Comparison of ENCODE assay signal across 11 mouse cellular contexts in the genomic region with DNA sequence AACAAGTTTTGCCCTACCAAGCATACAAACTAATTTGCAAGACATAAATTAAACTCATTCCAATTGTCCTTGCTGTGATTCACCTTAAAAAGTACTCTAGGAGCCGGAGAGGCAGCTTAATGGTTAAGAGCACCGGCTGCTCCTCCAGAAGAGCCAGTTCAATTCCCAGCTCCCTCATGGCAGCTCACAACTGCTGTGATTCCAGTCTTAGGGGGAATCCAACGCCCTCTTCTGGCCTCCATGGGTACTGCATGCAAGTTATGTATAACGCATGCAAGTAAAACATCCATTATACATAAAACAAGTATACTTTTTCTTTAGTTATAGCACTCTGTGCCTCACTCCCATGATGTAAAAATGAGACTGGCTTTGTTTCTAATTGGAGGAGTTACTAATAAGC. TPM values are rescaled to one million over a fixed set of nuclear protein-coding genes. Genes with fewer than 3 reads are reported as not detected.
DNase-seq lines count a peak whose midpoint lies in the region; ATAC-seq and TF ChIP-seq lines count a peak whose summit lies in the region.
"Had no signal": no experiment of that assay in that cellular context is flagged by ENCODE, and none has a peak within 500 bp of the region (broad histone marks: within the 10 kb centered on the region; RNA-seq: fewer than 3 reads in every experiment).

No protein-coding gene starts in this region.

- H3K27ac ChIP-seq in liver, postnatal 0 days (ENCODE audit: low read depth) = no peak overlapping the region
- no peak overlapping the region for H3K27ac ChIP-seq in hindbrain, embryonic 13.5 days
- H3K27ac ChIP-seq: liver, embryonic 13.5 days had no signal

- H3K4me2 ChIP-seq in liver, postnatal 0 days (ENCODE audit: low read depth, low read length) = no peak overlapping the region
- no peak overlapping the region for H3K4me2 ChIP-seq in hindbrain, embryonic 13.5 days
- H3K4me2 ChIP-seq: liver, embryonic 13.5 days had no signal

- no peak for ATAC-seq in cerebellum, adult (ENCODE audit: insufficient number of reproducible peaks, low FRiP score, low TSS enrichment)
- no peak for ATAC-seq in liver, postnatal 0 days
- no peak for ATAC-seq in hindbrain, embryonic 13.5 days (ENCODE audit: low FRiP score)

- H3K27me3 ChIP-seq in liver, postnatal 0 days (ENCODE audit: insufficient read depth, low read length) = no peaks in the 10 kb centered on the region
- no peaks in the 10 kb centered on the region for H3K27me3 ChIP-seq in hindbrain, embryonic 13.5 days
- H3K27me3 ChIP-seq: liver, embryonic 13.5 days had no signal

- H3K36me3 ChIP-seq in liver, postnatal 0 days (replicated peaks; ENCODE audit: insufficient read depth, low read length) = no peaks in the 10 kb centered on the region
- no peaks in the 10 kb centered on the region for H3K36me3 ChIP-seq in hindbrain, embryonic 13.5 days
- H3K36me3 ChIP-seq: liver, embryonic 13.5 days had no signal

- no peak overlapping the region for H3K4me3 ChIP-seq in liver, postnatal 0 days (ENCODE audit: low read depth, low read length)
- no peak overlapping the region for H3K4me3 ChIP-seq in hindbrain, embryonic 13.5 days
- H3K4me3 ChIP-seq: liver, embryonic 13.5 days; myocyte had no signal

- no peak for TF ChIP-seq EP300 in liver, postnatal 0 days (IDR thresholded peaks at IDR 0.05; ENCODE audit: low read depth)

- no peaks in the 10 kb centered on the region for H3K9me3 ChIP-seq in liver, postnatal 0 days (ENCODE audit: low read length)
- no peaks in the 10 kb centered on the region for H3K9me3 ChIP-seq in hindbrain, embryonic 13.5 days
- H3K9me3 ChIP-seq: liver, embryonic 13.5 days had no signal

- H3K9ac ChIP-seq in liver, postnatal 0 days (replicated peaks) = no peak overlapping the region
- no peak overlapping the region for H3K9ac ChIP-seq in hindbrain, embryonic 13.5 days
- H3K9ac ChIP-seq: liver, embryonic 13.5 days had no signal

- DNase-seq in cerebellum, adult 9-11 months = peak; percentile 33
- DNase-seq in liver, postnatal 0 days = no peak
- DNase-seq in liver = no peak
- DNase-seq in CD8-positive naive resting alpha-beta T cell, adult 2 months (ENCODE audit: low read depth in 2 of 2, low spot score in 2 of 2) = peak; percentile 31 to 39
- peak; percentile 11 for DNase-seq in c-Kit-positive CD71-positive TER-119-positive erythroid progenitor cells, embryonic 14.5 days (ENCODE audit: low spot score)
- DNase-seq in urinary bladder, adult 18-20 months (ENCODE audit: low spot score in 2 of 2) = no peak
- DNase-seq: liver, embryonic 13.5 days; right cerebral cortex, postnatal 14 days had no signal

- no peaks in the 10 kb centered on the region for H3K4me1 ChIP-seq in liver, postnatal 0 days (ENCODE audit: insufficient read depth)
- peaks cover 26% of the 10 kb centered on the region for H3K4me1 ChIP-seq in hindbrain, embryonic 13.5 days (replicated peaks)

- peak; percentile 62 for TF ChIP-seq CTCF in liver, postnatal 0 days (IDR thresholded peaks at IDR 0.05; ENCODE audit: low read depth)

- WGBS in liver, postnatal 0 days (ENCODE audit: insufficient replicate concordance) = 68% methylated on average over 4 of the region's 4 CpGs
- WGBS in hindbrain, embryonic 13.5 days = 67% methylated on average over 4 of the region's 4 CpGs

RNA-seq across cellular contexts. Expression of gene Elk3, which starts 27.7 kb away (rescaled TPM):
- polyA plus RNA-seq in liver, postnatal 0 days (2015; fragmentation: Nextera tagmentation; extraction: Ambion mirVana) = 6.2 and 7.9 TPM in 2 replicates
- 10.4 and 13.0 TPM in 2 replicates for polyA plus RNA-seq in hindbrain, embryonic 13.5 days (2015; fragmentation: Nextera tagmentation; extraction: Ambion mirVana)

Comparison
In these comparisons a context has a peak if more than half of its experiments do, and no peak if none do; other contexts are left out.
1. DNase-seq: peak in cerebellum, adult 9-11 months (single experiment), CD8-positive naive resting alpha-beta T cell, adult 2 months (2 of 2) and c-Kit-positive CD71-positive TER-119-positive erythroid progenitor cells, embryonic 14.5 days (single experiment); none in liver, postnatal 0 days (single experiment), liver (single experiment) and urinary bladder, adult 18-20 months (0 of 2).